Mouse (Mus musculus) heart, postnatal 14 days (tissue): Measurements from ENCODE around the gene Dck. TPM values are rescaled to one million over a fixed set of nuclear protein-coding genes. Genes with fewer than 3 reads are reported as not detected.

Experiments
- total RNA-seq, 2 experiments: library from RNA; stranded (reverse); gene quantifications; 2 replicates each; pipeline ENCODE4 v1.2.3; 2021

The Dck gene
- total RNA-seq, 2 experiments from 2014 or later, result 3.8 to 7.7 TPM

Other genes with a start within 250 kb of the Dck start
- gene Jchain, start 237.1 kb upstream of the Dck start, total RNA-seq, result 1 to 10 TPM in 1 of 2 experiments, under 1 TPM in 1; 0.33 to 1.2 TPM
- gene Utp3, start 210.5 kb upstream of the Dck start, total RNA-seq, result 10 to 100 TPM; 20.5 to 20.7 TPM
- gene Rufy3, start 200.0 kb upstream of the Dck start, total RNA-seq, result 10 to 100 TPM; 11.0 to 11.2 TPM
- gene Grsf1, start 88.8 kb upstream of the Dck start, total RNA-seq, result 100 to 1,000 TPM; 187 to 200 TPM
- gene Mob1b, start 44.1 kb upstream of the Dck start, total RNA-seq, result 10 to 100 TPM; 41.7 to 42.9 TPM
- 10 to 100 TPM; 16.6 to 22.0 TPM for gene Slc4a4, start 121.8 kb downstream of the Dck start, total RNA-seq